Mouse (Mus musculus) bone marrow, adult 2 months (tissue): ENCODE data around the gene Sox18.

Source experiments
- CTCF ChIP-seq: fragments of 200-500 bp; IDR thresholded peaks from 2 replicates; pipeline ENCODE4 v1.5.1; 2011; ENCODE audit warnings: low read length, control low read depth; ENCODE audit not compliant: control insufficient read depth, insufficient read depth
- POLR2A ChIP-seq: fragments of 200-500 bp; IDR thresholded peaks from 2 replicates; pipeline ENCODE4 v1.6.1; 2011; ENCODE audit warnings: low read depth, mild to moderate bottlenecking, control low read depth, low read length, borderline replicate concordance; ENCODE audit not compliant: control insufficient read depth

DNA sequence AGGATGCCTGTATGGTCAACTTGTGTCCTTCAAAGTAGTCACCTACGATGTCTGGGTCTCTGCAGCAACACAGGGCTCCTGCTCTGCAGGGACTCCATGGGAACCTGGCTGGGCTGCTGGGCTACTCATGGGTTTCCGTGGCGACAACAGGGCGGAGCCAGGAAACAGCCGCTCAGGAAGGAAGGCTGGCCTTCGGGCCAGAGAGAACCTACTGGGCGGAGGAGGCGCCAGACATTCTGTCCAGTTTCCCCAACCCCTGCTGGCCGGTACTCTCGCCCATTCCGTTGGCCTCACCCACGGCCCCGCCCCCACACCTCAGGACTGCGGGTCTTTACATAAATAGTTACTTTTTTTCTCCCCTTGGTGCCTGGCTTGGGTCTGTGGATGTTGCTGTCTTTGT lies 4.0 kb upstream of the Sox18 start:
- TF ChIP-seq CTCF (no peak), POLR2A (no peak)
